Mouse (Mus musculus): ENCODE results near the gene Gm6710. TPM values are rescaled to one million over a fixed set of nuclear protein-coding genes. Genes with fewer than 3 reads are reported as not detected.
A peak's percentile ranks its signal among the peaks of the same experiment; 100 is the strongest.

The Gm6710 gene
- 11.2 and 23.8 TPM in 2 replicates for total RNA-seq (2014; fragmentation: Nextera tagmentation)
- 6.6 and 9.7 TPM in 2 replicates for total RNA-seq (2017)

- ATAC-seq (replicated peaks; ENCODE audit: poor library complexity, severe bottlenecking): peak; percentile 58; the same call in 1 of the 2 replicates
These were observed at the start of gene Gm6710 for GRCm38 (mm10) chr2:175869024-175869423. TSS of gene Gm6710 (plus strand) at chr2:175869219.

Other genes starting within 250 kb of the Gm6710 start
- 0.21 TPM in 1 of 2 replicates, not detected in the other for gene Gm11007, start 225.2 kb upstream of the Gm6710 start, total RNA-seq (2014; fragmentation: Nextera tagmentation)
- 0.13 TPM in 1 of 2 replicates, not detected in the other for gene Gm11007, start 225.2 kb upstream of the Gm6710 start, total RNA-seq (2017)
- 28.7 TPM in 1 of 2 replicates, not detected in the other for gene Zfp969, start 165.6 kb upstream of the Gm6710 start, total RNA-seq (2014; fragmentation: Nextera tagmentation)
- 1.5 TPM in 1 of 2 replicates, not detected in the other for gene Zfp969, start 165.6 kb upstream of the Gm6710 start, total RNA-seq (2017)
- gene Gm2007, start 127.7 kb upstream of the Gm6710 start, total RNA-seq (2014; fragmentation: Nextera tagmentation): 0.21 TPM in 1 of 2 replicates, not detected in the other
- 0.13 TPM in 1 of 2 replicates, not detected in the other for gene Gm2007, start 127.7 kb upstream of the Gm6710 start, total RNA-seq (2017)
- 1.9 and 12.1 TPM in 2 replicates for gene Gm14288, start 68.1 kb upstream of the Gm6710 start, total RNA-seq (2014; fragmentation: Nextera tagmentation)
- 0.26 and 18.4 TPM in 2 replicates for gene Gm14288, start 68.1 kb upstream of the Gm6710 start, total RNA-seq (2017)
- 10.9 and 17.9 TPM in 2 replicates for gene Zfp966, start 61.9 kb downstream of the Gm6710 start, total RNA-seq (2014; fragmentation: Nextera tagmentation)
- gene Zfp966, start 61.9 kb downstream of the Gm6710 start, total RNA-seq (2017): 16.2 and 18.3 TPM in 2 replicates
- gene Gm2026, start 96.1 kb downstream of the Gm6710 start, total RNA-seq (2014; fragmentation: Nextera tagmentation): 16.1 and 33.4 TPM in 2 replicates
- 7.2 and 21.9 TPM in 2 replicates for gene Gm2026, start 96.1 kb downstream of the Gm6710 start, total RNA-seq (2017)